Mouse (Mus musculus): ENCODE data around the gene Fbxl17.

The Fbxl17 gene

DNA sequence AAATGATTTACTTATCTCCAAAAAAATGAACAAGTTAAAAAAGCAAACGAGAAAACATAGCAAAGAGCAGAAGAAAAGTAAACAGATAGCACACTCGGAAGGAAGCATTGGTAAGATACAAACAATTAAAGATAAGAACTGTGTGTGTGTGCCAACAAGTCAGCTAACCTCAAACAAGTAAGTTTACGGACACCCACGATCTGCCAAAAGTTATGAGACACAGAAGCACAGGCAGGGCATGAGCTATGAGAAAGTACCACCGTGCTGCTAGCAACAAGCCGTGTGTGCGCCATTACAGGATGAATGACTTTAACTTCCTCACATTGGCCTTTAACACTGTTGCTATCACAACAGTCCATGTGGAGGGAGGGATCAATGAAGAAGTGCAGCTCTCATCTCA lies 68.2 kb downstream of the Fbxl17 start:
- peak; percentile 51; the same call in 1 of the 2 replicates for TF ChIP-seq GATA4 (IDR thresholded peaks at IDR 0.05; ENCODE audit: insufficient replicate concordance, low read length)

GRCm38 (mm10) chr17:63430395-63431075 lies 69.3 kb downstream of the Fbxl17 start:
- TF ChIP-seq GATA4 (IDR thresholded peaks at IDR 0.05; ENCODE audit: insufficient replicate concordance, low read length) = no peak

GRCm38 (mm10) chr17:63423851-63424250 lies 76.0 kb downstream of the Fbxl17 start:
- TF ChIP-seq GATA4 (IDR thresholded peaks at IDR 0.05; ENCODE audit: insufficient replicate concordance, low read length) = no peak

- no peak for TF ChIP-seq GATA4 (IDR thresholded peaks at IDR 0.05; ENCODE audit: insufficient replicate concordance, low read length)
Observed at GRCm38 (mm10) chr17:63422685-63423084, 77.1 kb downstream of the Fbxl17 start.

DNA sequence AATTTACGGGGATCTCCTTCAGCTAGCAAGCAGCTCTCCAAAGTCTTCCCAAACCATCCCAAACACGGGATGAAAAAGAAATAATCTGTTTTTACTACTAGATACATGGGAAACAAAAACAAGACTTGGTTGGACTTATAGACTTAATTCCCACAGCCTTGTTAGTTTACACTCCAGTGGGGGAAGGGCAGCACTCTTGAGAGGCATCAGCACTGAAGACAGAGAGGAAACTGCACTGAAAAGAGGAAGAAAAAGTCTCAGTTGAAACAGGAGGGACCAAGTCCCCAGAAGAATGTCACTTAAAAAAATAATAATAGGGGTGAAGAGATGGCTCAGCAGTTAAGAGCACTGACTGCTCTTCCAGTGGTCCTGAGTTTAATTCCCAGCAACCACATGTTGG lies 78.0 kb downstream of the Fbxl17 start:
- no peak for TF ChIP-seq GATA4 (IDR thresholded peaks at IDR 0.05; ENCODE audit: insufficient replicate concordance, low read length)

- no peak for TF ChIP-seq GATA4 (IDR thresholded peaks at IDR 0.05; ENCODE audit: insufficient replicate concordance, low read length)
Observed at GRCm38 (mm10) chr17:63419503-63419902, 80.3 kb downstream of the Fbxl17 start.

DNA sequence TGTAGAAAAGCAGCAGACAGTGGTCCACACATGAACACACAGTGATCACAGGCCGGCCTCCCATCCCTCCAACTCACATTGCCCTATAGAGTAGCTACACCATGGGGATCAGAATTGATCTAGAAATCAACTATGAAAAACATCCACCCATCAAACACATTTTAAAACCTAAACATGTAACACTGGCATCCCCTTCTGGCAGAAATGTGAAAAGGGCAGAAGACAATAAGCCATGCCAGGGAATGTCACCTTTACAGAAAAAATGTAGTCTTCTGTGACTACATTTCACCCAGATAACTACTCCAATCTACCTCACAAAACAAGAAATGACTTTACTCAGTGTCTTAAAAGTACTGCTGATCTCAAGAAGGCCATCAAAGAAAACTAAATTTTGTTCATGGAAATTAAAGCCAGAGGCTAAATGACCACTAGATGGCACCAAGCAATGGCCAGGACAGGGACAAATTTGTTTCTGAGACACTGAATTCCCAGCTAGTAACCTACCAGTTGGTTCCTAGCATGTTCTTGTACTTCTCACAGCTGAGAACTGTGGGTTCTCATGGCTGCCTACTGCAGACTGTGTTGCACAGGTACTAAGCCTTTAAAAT lies 85.7 kb downstream of the Fbxl17 start:
- TF ChIP-seq GATA4 (IDR thresholded peaks at IDR 0.05; ENCODE audit: insufficient replicate concordance, low read length) = no peak

DNA sequence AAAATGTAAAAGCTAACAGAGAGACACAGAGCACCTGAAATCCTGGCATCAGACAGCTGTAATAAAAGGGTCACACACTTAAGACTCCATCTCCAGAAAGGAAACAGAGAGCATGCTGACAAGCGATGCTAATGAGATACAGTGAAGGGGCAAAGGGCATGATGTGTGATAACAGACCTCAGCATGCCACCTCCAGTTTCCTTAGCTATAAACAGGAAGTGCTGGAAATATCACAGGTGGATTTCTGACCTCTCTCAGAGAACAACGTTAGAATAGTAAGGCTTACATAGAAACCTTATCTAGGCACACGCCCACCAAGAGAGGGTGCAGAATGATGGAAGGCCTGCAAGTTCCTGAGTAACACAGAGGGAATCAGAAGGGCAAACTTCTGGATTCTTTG lies 88.3 kb downstream of the Fbxl17 start:
- no peak for TF ChIP-seq GATA4 (IDR thresholded peaks at IDR 0.05; ENCODE audit: insufficient replicate concordance, low read length)

- TF ChIP-seq GATA4 (IDR thresholded peaks at IDR 0.05; ENCODE audit: insufficient replicate concordance, low read length) = no peak
Observed at GRCm38 (mm10) chr17:63410101-63410500, 89.7 kb downstream of the Fbxl17 start.

- no peak for TF ChIP-seq GATA4 (IDR thresholded peaks at IDR 0.05; ENCODE audit: insufficient replicate concordance, low read length)
Observed at GRCm38 (mm10) chr17:63405955-63406354, 93.9 kb downstream of the Fbxl17 start.

DNA sequence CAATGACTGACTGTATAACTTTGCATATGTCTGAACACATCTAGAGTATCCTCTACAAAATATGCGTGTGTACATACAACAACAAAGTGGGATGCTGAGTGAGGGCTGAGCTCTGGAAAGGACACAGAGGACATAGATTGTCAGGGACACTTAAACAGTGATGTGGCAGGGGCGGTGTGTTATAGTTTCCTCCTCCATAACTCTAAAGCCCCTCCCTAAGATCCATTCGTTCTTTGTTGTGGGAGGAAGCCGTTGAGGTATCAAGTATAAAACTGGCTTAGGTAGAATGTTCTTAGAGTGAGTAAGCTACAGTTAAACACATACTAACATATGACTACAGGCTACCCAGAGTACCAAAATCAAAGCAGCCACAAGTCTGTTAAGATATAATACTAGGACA lies 94.3 kb downstream of the Fbxl17 start:
- TF ChIP-seq GATA4 (IDR thresholded peaks at IDR 0.05; ENCODE audit: insufficient replicate concordance, low read length) = no peak

DNA sequence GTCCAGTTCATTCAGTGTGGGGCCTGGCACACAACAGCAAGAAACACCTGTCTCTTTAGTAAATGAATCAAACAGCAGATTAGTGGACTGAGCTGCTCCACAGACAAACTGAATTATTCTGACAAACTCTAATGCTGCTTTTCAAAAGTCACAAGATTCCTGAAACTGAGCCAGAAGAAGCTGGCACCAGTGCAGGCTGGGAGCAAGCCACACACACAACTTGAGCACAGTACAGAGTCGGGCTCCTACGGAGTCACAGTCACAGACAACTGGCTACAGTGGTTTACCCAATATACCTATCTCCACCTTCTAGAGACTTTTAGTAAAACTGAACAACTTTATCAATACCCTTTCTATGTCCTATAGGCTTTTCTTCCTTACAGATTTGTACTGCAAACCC lies 94.8 kb downstream of the Fbxl17 start:
- no peak for TF ChIP-seq GATA4 (IDR thresholded peaks at IDR 0.05; ENCODE audit: insufficient replicate concordance, low read length)

DNA sequence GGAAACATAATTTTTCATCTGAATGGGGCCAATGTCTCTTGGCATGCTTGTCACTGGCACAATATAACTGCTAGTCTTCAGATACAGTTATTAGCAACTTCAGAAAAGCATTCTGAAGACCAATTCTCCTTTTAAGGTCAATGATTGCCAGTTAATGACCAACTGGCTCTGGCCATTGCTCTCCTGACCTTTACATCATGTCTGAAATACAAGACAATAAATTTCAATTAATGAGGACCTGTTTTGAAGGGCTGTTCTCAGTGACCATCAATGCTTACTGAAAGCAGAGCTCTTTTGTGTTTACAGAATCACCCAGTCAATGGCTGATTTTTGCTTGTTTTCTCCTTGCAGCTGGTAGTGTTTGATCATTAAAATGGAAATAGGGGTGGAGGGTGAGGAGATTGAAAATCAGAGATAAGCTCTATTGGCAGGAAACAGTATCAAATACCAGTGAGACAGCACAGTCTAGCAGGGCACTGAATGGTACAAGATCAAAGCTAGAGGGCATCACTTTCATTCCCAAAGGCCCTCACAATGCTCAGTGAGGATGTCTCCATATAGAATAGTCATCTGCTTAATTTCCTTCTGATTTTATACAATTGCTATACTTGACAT lies 95.9 kb downstream of the Fbxl17 start:
- peak; percentile 40; the same call in 1 of the 2 replicates for TF ChIP-seq GATA4 (IDR thresholded peaks at IDR 0.05; ENCODE audit: insufficient replicate concordance, low read length)

- peak; percentile 75; the same call in 1 of the 2 replicates for TF ChIP-seq GATA4 (IDR thresholded peaks at IDR 0.05; ENCODE audit: insufficient replicate concordance, low read length)
Observed at GRCm38 (mm10) chr17:63402741-63403681, 96.8 kb downstream of the Fbxl17 start.

DNA sequence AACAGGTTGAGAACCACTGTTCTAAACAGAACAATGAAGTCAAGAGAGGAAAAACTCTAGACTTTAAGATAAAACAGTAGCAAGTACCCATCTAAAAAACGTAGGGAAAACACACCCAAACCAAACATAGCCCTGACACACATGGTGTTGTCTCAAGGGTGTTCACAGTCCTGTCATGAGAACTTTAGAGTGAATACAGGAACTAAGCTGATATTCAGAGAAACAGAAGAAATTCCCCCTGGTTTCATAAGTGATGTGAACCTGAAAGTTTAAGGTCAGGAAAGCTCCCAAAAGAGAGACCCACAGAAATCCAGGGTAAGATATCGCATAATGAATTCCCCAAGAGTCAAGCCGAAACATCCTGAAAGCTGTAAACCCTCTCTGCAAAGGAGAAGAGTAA lies 97.6 kb downstream of the Fbxl17 start:
- no peak for TF ChIP-seq GATA4 (IDR thresholded peaks at IDR 0.05; ENCODE audit: insufficient replicate concordance, low read length)
